Mouse (Mus musculus): ENCODE measurements around the gene Gm10188. TPM values are rescaled to one million over a fixed set of nuclear protein-coding genes. Genes with fewer than 3 reads are reported as not detected.

The Gm10188 gene
- polyA plus RNA-seq, 1 experiment = not detected

DNA sequence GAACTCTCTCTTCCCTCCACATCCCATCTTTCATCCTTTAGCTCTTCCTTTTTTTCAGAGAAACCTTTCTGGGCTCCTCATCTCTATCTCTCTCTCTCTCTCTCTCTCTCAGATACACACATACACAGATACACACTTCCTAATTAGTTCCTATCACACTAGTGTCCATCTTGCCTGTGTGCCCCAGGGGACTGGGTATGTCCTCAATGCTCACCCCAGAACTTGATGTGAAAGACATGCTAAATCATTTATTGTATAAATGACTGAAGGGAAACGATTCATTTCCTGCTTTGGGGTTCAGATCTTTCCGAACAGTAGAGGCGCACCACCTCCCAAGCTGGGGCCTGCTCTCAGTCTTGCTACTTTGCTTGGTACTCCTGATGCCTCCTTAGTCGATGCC, 40.3 kb downstream of the Gm10188 start:
- Histone ChIP-seq H3K4me1 (ENCODE audit: control insufficient read depth, insufficient read depth, low read length) (peaks cover 4% of the 10 kb centered on the region), H3K9ac (ENCODE audit: low read depth, poor library complexity, severe bottlenecking) (no peak overlapping the region), H3K4me3 (ENCODE audit: low read depth, low read length) (no peak overlapping the region), H3K9me3 (replicated peaks; ENCODE audit: control insufficient read depth, insufficient read depth, low read length, poor library complexity, severe bottlenecking) (no peaks in the 10 kb centered on the region), H3K36me3 (ENCODE audit: control insufficient read depth, insufficient read depth, low read length, poor library complexity, severe bottlenecking) (no peaks in the 10 kb centered on the region), H3K27ac (ENCODE audit: insufficient read depth, low read length) (no peak overlapping the region), H3K27me3 (ENCODE audit: control insufficient read depth, insufficient read depth, low read length, poor library complexity, severe bottlenecking) (no peaks in the 10 kb centered on the region)
- TF ChIP-seq CTCF (IDR thresholded peaks at IDR 0.05; ENCODE audit: low read depth, low read length) (no peak), EP300 (IDR thresholded peaks at IDR 0.05; ENCODE audit: insufficient read depth, low read depth, low read length) (no peak)

DNA sequence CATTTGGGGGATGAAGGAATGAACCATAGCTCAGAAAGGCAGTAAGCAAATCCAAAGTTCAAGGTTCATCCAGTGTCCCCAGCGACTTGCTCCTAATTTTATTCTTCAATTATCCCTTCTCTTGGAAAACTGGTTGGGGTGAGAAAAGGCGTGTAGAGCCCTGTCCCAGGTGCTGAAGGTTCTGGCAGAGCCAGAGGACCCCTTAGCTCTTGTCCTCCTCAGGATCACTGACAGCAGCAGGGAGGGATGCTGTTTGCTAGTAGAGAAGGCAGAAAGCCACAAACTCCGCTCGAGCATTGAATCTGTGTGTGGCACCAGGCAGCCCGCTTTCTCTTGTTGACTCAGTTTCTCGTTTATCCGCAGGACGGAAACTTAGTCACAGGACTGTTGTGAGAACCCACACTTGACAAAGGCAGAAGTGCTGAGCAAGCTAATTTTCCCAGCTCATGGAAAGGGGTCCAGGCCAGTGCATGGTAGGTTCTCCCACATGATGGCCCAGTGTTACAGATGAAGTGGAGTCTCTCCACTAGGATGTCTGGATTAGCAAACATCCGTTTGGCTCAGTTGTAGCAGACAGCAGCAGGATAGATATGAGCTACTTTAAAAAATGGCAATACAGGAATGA, 41.0 kb downstream of the Gm10188 start:
- Histone ChIP-seq H3K9me3 (replicated peaks; ENCODE audit: control insufficient read depth, insufficient read depth, low read length, poor library complexity, severe bottlenecking) (no peaks in the 10 kb centered on the region), H3K4me3 (ENCODE audit: low read depth, low read length) (no peak overlapping the region), H3K27ac (ENCODE audit: insufficient read depth, low read length) (no peak overlapping the region), H3K36me3 (ENCODE audit: control insufficient read depth, insufficient read depth, low read length, poor library complexity, severe bottlenecking) (no peaks in the 10 kb centered on the region), H3K9ac (ENCODE audit: low read depth, poor library complexity, severe bottlenecking) (no peak overlapping the region), H3K27me3 (ENCODE audit: control insufficient read depth, insufficient read depth, low read length, poor library complexity, severe bottlenecking) (no peaks in the 10 kb centered on the region), H3K4me1 (ENCODE audit: control insufficient read depth, insufficient read depth, low read length) (peaks cover 2% of the 10 kb centered on the region)
- TF ChIP-seq POLR2A (IDR thresholded peaks at IDR 0.05; ENCODE audit: insufficient read depth, low read length) (no peak), EP300 (IDR thresholded peaks at IDR 0.05; ENCODE audit: insufficient read depth, low read depth, low read length) (no peak), CTCF (IDR thresholded peaks at IDR 0.05; ENCODE audit: low read depth, low read length) (no peak)

DNA sequence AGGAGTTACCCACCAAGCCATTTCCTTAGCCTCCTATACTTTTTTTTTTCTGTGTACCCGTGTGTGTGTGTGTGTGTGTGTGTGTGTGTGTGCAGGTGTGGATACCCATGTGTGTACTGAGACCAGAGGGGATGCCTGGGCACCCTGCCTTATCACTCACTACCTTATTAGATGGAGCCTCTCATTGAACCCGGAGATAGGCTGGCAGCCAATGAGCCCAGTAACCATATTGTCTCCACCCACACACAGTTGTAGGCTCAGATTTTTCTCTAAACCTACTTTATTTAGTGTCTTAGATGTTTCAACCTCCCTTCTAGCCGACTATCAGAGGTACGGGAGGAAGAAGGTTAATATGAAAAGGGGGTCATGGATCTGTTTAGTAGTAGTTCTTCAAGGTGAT, 43.3 kb downstream of the Gm10188 start:
- TF ChIP-seq POLR2A (IDR thresholded peaks at IDR 0.05; ENCODE audit: insufficient read depth, low read length) (no peak), EP300 (IDR thresholded peaks at IDR 0.05; ENCODE audit: insufficient read depth, low read depth, low read length) (no peak), CTCF (IDR thresholded peaks at IDR 0.05; ENCODE audit: low read depth, low read length) (no peak)
- no peak overlapping the region for H3K9ac ChIP-seq (ENCODE audit: low read depth, poor library complexity, severe bottlenecking)
- H3K9me3 ChIP-seq (replicated peaks; ENCODE audit: control insufficient read depth, insufficient read depth, low read length, poor library complexity, severe bottlenecking) = no peaks in the 10 kb centered on the region
- no peaks in the 10 kb centered on the region for H3K4me1 ChIP-seq (ENCODE audit: control insufficient read depth, insufficient read depth, low read length)
- no peak overlapping the region for H3K27ac ChIP-seq (ENCODE audit: insufficient read depth, low read length)
- no peaks in the 10 kb centered on the region for H3K36me3 ChIP-seq (ENCODE audit: control insufficient read depth, insufficient read depth, low read length, poor library complexity, severe bottlenecking)
- H3K27me3 ChIP-seq (ENCODE audit: control insufficient read depth, insufficient read depth, low read length, poor library complexity, severe bottlenecking) = no peaks in the 10 kb centered on the region
- H3K4me3 ChIP-seq (ENCODE audit: low read depth, low read length) = no peak overlapping the region

Other genes starting within 250 kb of the Gm10188 start
- 33.7 and 46.6 TPM in 2 replicates for gene Elk4, start 222.2 kb downstream of the Gm10188 start, polyA plus RNA-seq (2011; ENCODE audit: insufficient read depth, insufficient read length, low read depth, missing spikeins)
- 0.44 TPM in 1 of 2 replicates, not detected in the other for gene Mfsd4a, start 161.7 kb downstream of the Gm10188 start, polyA plus RNA-seq (2011; ENCODE audit: insufficient read depth, insufficient read length, low read depth, missing spikeins)
- gene Cdk18, start 90.1 kb downstream of the Gm10188 start, polyA plus RNA-seq (2011; ENCODE audit: insufficient read depth, insufficient read length, low read depth, missing spikeins) = 24.6 and 32.8 TPM in 2 replicates
- 16.8 and 20.0 TPM in 2 replicates for gene Lemd1, start 38.3 kb downstream of the Gm10188 start, polyA plus RNA-seq (2011; ENCODE audit: insufficient read depth, insufficient read length, low read depth, missing spikeins)
- 7.6 and 7.7 TPM in 2 replicates for gene AC124108.1, start 38.3 kb downstream of the Gm10188 start, polyA plus RNA-seq (2011; ENCODE audit: insufficient read depth, insufficient read length, low read depth, missing spikeins)
- 0.60 and 0.72 TPM in 2 replicates for gene Klhdc8a, start 68.9 kb upstream of the Gm10188 start, polyA plus RNA-seq (2011; ENCODE audit: insufficient read depth, insufficient read length, low read depth, missing spikeins)
- 20.0 and 21.7 TPM in 2 replicates for gene Nuak2, start 86.4 kb upstream of the Gm10188 start, polyA plus RNA-seq (2011; ENCODE audit: insufficient read depth, insufficient read length, low read depth, missing spikeins)
- gene Tmcc2, start 161.5 kb upstream of the Gm10188 start, polyA plus RNA-seq (2011; ENCODE audit: insufficient read depth, insufficient read length, low read depth, missing spikeins) = 11.0 and 11.1 TPM in 2 replicates
- gene Dstyk, start 187.8 kb upstream of the Gm10188 start, polyA plus RNA-seq (2011; ENCODE audit: insufficient read depth, insufficient read length, low read depth, missing spikeins) = 19.9 and 22.5 TPM in 2 replicates
- gene Rbbp5, start 247.6 kb upstream of the Gm10188 start, polyA plus RNA-seq (2011; ENCODE audit: insufficient read depth, insufficient read length, low read depth, missing spikeins) = 72.9 and 85.4 TPM in 2 replicates

All from ES-Bruce4 (cell line).